Mouse (Mus musculus) right cerebral cortex, adult 18-20 months (tissue): ENCODE data around the gene Chid1.
A peak's percentile ranks its signal among the peaks of the same experiment; 100 is the strongest.
"Not testable (repeated sequence)": the region's sequence is repeated elsewhere in the genome, so short reads cannot be mapped to it uniquely, and the experiment has no call there.

Source experiments
- DNase-seq: peaks from one replicate; pipeline ENCODE4 v3.0.0; 2022; ENCODE audit warnings: mixed read lengths

The Chid1 gene

GRCm38 (mm10) chr7:141460001-141460390 lies 79.7 kb downstream of the Chid1 start:
- no peak for DNase-seq

DNA sequence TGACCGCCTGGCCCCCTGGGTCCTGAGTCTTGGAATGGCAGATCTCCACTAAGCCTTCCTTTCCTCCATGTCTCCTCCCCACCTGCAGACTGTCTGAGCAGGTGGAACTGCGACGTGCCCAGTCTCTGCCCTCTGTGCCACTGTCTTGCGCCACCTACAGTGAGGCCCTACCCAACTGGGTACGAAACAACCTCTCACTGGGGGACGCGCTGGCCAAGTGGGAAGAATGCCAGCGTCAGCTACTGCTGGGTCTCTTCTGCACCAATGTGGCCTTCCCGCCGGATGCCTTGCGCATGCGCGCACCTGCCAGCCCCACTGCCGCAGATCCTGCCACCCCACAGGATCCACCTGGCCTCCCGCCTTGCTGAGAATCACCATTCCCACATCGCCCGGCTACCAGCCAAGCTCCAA lies 80.4 kb downstream of the Chid1 start:
- no peak for DNase-seq

DNA sequence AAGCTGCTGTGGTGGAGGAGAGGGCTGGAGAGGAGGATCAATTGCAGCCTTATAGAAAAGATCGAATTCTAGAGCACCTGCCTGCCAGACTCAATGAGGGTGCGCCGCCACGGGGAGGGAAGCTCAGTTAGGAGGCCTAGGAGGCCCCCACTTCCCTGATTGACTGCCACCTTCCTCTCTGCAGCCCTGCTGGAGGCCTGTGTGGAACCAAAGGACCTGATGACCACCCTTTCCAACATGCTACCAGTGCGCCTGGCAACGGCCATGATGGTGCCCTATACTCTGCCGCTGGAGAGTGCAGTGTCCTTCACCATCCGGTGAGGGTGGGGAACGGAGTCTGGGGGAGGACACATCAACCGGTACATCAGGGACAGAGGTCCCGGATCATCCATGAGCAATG lies 81.0 kb downstream of the Chid1 start:
- DNase-seq, result no peak

DNA sequence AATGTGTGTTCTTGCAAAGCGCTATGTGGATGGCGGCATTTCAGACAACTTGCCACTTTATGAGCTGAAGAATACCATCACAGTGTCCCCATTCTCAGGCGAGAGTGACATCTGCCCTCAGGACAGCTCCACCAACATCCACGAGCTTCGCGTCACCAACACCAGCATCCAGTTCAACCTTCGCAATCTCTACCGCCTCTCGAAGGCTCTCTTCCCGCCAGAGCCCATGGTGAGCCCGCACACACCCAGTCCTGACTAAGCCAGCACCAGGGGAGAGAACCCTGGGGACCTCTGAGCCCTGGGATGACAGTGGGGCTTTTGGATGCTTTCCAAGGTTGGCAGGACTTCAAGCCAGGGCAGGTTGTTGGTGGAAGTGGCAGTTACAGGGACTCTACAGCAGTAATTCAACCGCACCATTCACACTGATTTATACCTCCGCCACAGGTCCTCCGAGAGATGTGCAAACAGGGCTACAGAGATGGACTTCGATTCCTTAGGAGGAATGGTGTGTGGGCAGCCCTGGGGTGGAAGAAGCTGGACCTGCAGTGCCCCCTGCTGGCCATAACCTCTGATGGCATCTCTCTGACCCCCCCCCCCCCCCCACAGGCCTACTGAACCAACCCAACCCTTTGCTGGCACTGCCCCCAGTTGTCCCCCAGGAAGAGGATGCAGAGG lies 81.5 kb downstream of the Chid1 start:
- no peak for DNase-seq

- DNase-seq, result no peak
Measured at GRCm38 (mm10) chr7:141457236-141457635, 82.4 kb downstream of the Chid1 start.

- DNase-seq, result no peak
Measured at GRCm38 (mm10) chr7:141456739-141457138, 82.9 kb downstream of the Chid1 start.

DNA sequence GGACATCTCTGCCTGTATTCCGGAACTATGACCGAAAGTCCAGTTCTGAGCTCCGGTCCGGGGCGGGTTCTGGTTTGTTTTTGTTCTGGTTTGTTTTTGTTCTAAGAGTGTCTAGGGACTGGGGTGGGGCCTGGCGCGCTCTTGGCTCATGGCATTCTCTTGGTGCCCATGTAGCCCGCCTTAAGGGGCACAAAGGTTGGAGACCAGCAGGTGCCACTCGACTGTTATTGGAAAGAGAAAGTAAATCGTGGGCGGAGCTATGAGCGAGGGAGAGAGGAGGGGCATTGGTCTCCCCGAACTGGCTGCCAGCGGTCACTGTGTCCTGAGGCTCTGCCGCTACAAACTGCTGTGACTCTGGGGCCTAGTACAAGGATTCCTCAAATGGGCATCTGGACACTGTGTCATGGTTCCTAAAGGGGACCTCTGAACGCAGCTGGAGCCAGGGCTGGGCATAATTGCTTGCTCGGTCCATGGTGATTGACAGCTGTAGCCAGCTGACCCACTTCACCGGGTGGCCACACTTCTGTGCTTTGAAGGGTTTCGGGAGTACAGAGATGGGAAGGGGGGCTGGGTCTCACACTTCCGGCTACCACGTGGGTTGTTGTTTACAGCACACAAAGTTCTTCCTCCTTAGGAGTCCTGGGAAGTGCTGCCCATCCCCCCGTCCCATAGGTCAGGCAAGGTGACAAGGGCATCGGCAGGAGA lies 83.9 kb downstream of the Chid1 start:
- peak; percentile 53 for DNase-seq

GRCm38 (mm10) chr7:141454967-141455551 lies 84.6 kb downstream of the Chid1 start, which contains the start of gene Pnpla2:
Pnpla2 (plus strand) TSS chr7:141455198.
- DNase-seq, result peak; percentile 93

- no peak for DNase-seq
Measured at GRCm38 (mm10) chr7:141453636-141454035, 86.0 kb downstream of the Chid1 start.

DNA sequence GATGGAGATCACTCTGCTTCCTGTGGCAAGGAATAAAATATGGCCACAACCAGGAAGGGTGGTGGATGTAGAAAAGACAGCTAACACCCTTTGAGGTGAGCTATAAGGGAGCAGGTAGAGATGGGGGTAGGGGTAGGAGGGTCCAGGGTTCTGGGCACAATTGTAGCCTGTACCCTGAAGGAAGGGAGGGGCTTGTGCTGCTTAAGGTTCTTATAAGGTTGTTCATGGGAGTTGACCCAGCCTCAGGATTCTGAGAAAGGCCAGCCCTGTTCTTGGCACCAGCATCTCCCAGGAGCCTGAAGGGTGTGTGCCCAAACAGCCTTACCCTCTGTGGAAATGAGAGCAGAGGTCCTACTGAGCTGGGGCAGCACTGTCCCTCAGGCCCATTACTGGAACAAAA lies 87.7 kb downstream of the Chid1 start:
- no peak for DNase-seq

DNA sequence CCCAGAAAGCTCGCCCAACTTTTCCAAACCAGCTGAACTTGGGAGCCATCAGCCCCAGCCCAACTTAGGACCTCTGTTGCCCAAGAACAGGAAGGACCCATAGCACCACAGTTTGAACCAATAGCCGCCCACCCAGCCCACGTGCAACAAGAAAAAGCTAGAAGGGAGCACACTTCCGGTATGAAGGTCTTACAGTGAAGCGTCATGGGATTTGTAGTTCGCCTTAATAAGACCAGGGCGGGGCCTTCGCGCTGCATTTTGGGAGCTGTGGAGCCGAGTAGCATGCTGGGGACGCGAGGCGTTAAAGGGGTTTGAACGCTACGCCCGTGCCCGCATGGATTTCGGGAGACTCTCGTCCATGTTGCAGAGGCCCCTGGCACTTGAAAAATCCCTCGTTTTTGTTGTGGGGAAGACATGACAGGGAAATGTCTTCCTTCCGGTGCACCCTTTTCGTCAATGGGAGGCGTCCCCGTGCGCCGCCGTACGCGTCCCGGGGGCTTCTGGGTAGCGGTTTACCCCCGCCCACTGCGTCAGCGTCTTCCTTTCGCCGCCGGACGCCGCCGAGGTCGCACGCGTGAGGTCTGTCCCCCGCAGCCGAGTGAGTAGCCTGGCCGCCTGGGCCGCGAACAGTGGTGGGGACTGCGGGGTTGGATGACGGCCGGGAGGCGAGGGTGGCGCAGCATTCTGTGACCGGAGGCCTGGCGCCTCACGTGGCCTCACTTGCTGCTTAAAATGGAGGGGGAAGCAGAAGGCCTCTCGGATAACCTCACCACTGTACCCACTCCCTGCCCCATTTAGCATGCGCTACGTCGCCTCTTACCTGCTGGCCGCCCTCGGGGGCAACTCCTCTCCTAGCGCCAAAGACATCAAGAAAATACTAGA lies 92.3 kb downstream of the Chid1 start, which contains the start of gene Rplp2:
Rplp2 (plus strand) TSS at position 261 of the 882 bp plus-strand sequence.
- DNase-seq, result peak; percentile 96

GRCm38 (mm10) chr7:141446374-141446773 lies 93.3 kb downstream of the Chid1 start:
- not testable (repeated sequence) for DNase-seq

DNA sequence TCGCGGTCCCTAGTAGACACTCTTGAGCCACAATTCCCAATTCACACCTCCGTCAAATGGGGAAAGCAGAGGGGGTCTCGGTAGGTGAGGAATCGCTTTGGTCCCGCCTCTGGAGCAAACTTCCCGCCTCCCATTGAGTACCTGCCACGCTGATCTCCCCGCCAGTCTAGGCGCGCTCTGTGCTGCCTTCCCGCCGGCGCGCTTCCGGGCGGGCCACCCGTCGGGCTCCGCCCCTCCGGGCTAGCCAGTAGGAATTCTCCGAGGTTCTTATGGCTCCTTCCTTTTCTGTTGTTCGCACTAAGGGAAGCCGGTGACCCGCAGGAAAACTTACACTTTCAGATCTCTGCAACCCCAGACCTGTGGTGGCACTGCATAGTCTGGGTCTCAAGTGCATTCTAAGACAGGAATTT lies 95.8 kb downstream of the Chid1 start, which contains the start of gene Pidd1:
Pidd1 (minus strand) TSS at position 198 of the 410 bp plus-strand sequence.
- no peak for DNase-seq
